Mouse (Mus musculus): ENCODE measurements around the gene Mok.

Gene Mok

GRCm38 (mm10) chr12:110850010-110850928, 9.5 kb upstream of the Mok start, which contains the start of gene Zfp839:
TSS of gene Zfp839 (plus strand) at chr12:110850253.
- DNase-seq (ENCODE audit: low spot score in 2 of 2), result peak; percentile 90

- DNase-seq (ENCODE audit: low spot score in 2 of 2), result no peak
Observed at GRCm38 (mm10) chr12:110846191-110846765, 5.5 kb upstream of the Mok start.

- DNase-seq (ENCODE audit: low spot score in 2 of 2), result peak; percentile 81 to 83
Observed at GRCm38 (mm10) chr12:110845131-110845880, 4.6 kb upstream of the Mok start.

- DNase-seq (ENCODE audit: low spot score in 2 of 2), result peak; percentile 33 to 50
Observed at GRCm38 (mm10) chr12:110844227-110845130, 3.7 kb upstream of the Mok start.

GRCm38 (mm10) chr12:110843194-110844048, 2.7 kb upstream of the Mok start:
- peak; percentile 86 to 89 for DNase-seq (ENCODE audit: low spot score in 2 of 2)

GRCm38 (mm10) chr12:110841731-110842493, 1.2 kb upstream of the Mok start:
- DNase-seq (ENCODE audit: low spot score in 2 of 2), result no peak

GRCm38 (mm10) chr12:110837850-110838249, 2.9 kb downstream of the Mok start:
- DNase-seq (ENCODE audit: low spot score in 2 of 2), result no peak

GRCm38 (mm10) chr12:110837192-110837841, 3.4 kb downstream of the Mok start:
- no peak for DNase-seq (ENCODE audit: low spot score in 2 of 2)

- no peak for DNase-seq (ENCODE audit: low spot score in 2 of 2)
Observed at GRCm38 (mm10) chr12:110836729-110837128, 4.0 kb downstream of the Mok start.

GRCm38 (mm10) chr12:110835182-110835581, 5.6 kb downstream of the Mok start:
- DNase-seq (ENCODE audit: low spot score in 2 of 2), result no peak

GRCm38 (mm10) chr12:110830293-110831024, 10.3 kb downstream of the Mok start:
- DNase-seq (ENCODE audit: low spot score in 2 of 2), result no peak

- no peak for DNase-seq (ENCODE audit: low spot score in 2 of 2)
Observed at GRCm38 (mm10) chr12:110828908-110829307, 11.8 kb downstream of the Mok start.

- no peak for DNase-seq (ENCODE audit: low spot score in 2 of 2)
Observed at GRCm38 (mm10) chr12:110822366-110822765, 18.4 kb downstream of the Mok start.

- DNase-seq (ENCODE audit: low spot score in 2 of 2), result no peak
Observed at GRCm38 (mm10) chr12:110821787-110822186, 19.0 kb downstream of the Mok start.

GRCm38 (mm10) chr12:110819367-110819766, 21.4 kb downstream of the Mok start:
- DNase-seq (ENCODE audit: low spot score in 2 of 2), result no peak

- DNase-seq (ENCODE audit: low spot score in 2 of 2), result no peak
Observed at GRCm38 (mm10) chr12:110816833-110817232, 23.9 kb downstream of the Mok start.

GRCm38 (mm10) chr12:110814924-110815323, 25.8 kb downstream of the Mok start:
- DNase-seq (ENCODE audit: low spot score in 2 of 2), result no peak

GRCm38 (mm10) chr12:110813624-110814023, 27.1 kb downstream of the Mok start:
- no peak for DNase-seq (ENCODE audit: low spot score in 2 of 2)
